Mouse (Mus musculus) E14TG2a.4 (cell line): ENCODE measurements at regions not wholly inside any gene's neighbourhood (a gene's known extent, or its start where the extent isn't known, plus 50 kb on each side); places are given as distances from the start of the nearest gene placed in this dataset.

ENCODE experiments used
- CTCF ChIP-seq: conservative IDR thresholded peaks from 2 replicates; pipeline ENCODE4 v1.5.1; 2014; ENCODE audit warnings: low read length
- NANOG ChIP-seq: IDR thresholded peaks from 2 replicates; pipeline ENCODE4 v1.6.1; 2014; ENCODE audit warnings: borderline replicate concordance, low read length, mixed read lengths

GRCm38 (mm10) chr5:64499131-64499530 lies 304.1 kb upstream of the Klf3 start:
- TF ChIP-seq CTCF (no peak), NANOG (no peak)
